Mouse (Mus musculus) myocyte (in vitro differentiated cells): ENCODE data around the gene Rreb1.

Experiments
- CEBPB ChIP-seq: IDR thresholded peaks from 2 replicates; pipeline ENCODE4 v1.6.1; 2011; ENCODE audit warnings: mild to moderate bottlenecking, moderate library complexity; ENCODE audit not compliant: poor library complexity, insufficient read depth, severe bottlenecking
- E2F4 ChIP-seq: IDR thresholded peaks from one replicate; pipeline ENCODE4 v1.6.1; 2011; ENCODE audit warnings: mild to moderate bottlenecking, control low read depth, moderate library complexity; ENCODE audit not compliant: insufficient read depth
- MAX ChIP-seq: IDR thresholded peaks from one replicate; pipeline ENCODE4 v1.6.1; 2011; ENCODE audit warnings: low read depth, mild to moderate bottlenecking, control low read depth
- MYOD1 ChIP-seq, 3 experiments: IDR thresholded peaks; one replicate each; pipeline ENCODE4 v1.6.1; 2011; ENCODE audit warnings: control low read depth in 2 of 3, low read depth in 2 of 3, mild to moderate bottlenecking in 2 of 3, moderate library complexity in 1 of 3; ENCODE audit not compliant: insufficient read length in 2 of 3, control insufficient read depth in 1 of 3
- MYOG ChIP-seq, 3 experiments: IDR thresholded peaks; one replicate each; pipeline ENCODE4 v1.6.1; 2011; ENCODE audit warnings: control low read depth in 2 of 3, low read depth in 2 of 3, mild to moderate bottlenecking in 2 of 3; ENCODE audit not compliant: insufficient read length in 2 of 3, control insufficient read depth in 1 of 3, insufficient read depth in 1 of 3
- POLR2A ChIP-seq: IDR thresholded peaks from one replicate; pipeline ENCODE4 v1.6.1; 2011; ENCODE audit warnings: low read depth, mild to moderate bottlenecking, control low read depth, moderate library complexity; ENCODE audit not compliant: insufficient read length
- POLR2AphosphoS2 ChIP-seq: IDR thresholded peaks from one replicate; pipeline ENCODE4 v1.6.1; 2011; ENCODE audit warnings: low read depth, control low read depth; ENCODE audit not compliant: insufficient read length
- REST ChIP-seq: IDR thresholded peaks from one replicate; pipeline ENCODE4 v1.6.1; 2011; ENCODE audit warnings: mild to moderate bottlenecking, control low read depth, moderate library complexity; ENCODE audit not compliant: insufficient read depth, insufficient read length
- SRF ChIP-seq: IDR thresholded peaks from one replicate; pipeline ENCODE4 v1.6.1; 2011; ENCODE audit warnings: low read depth; ENCODE audit not compliant: control insufficient read depth, insufficient read length
- TCF12 ChIP-seq: IDR thresholded peaks from one replicate; pipeline ENCODE4 v1.6.1; 2011; ENCODE audit warnings: mild to moderate bottlenecking, control low read depth; ENCODE audit not compliant: poor library complexity, insufficient read depth, severe bottlenecking
- USF1 ChIP-seq: IDR thresholded peaks from one replicate; pipeline ENCODE4 v1.6.1; 2011; ENCODE audit warnings: low read depth, mild to moderate bottlenecking, control low read depth, moderate library complexity

GRCm38 (mm10) chr13:37749485-37749884 is 28.7 kb upstream of the Rreb1 start:
- TF ChIP-seq E2F4 (no peak), CEBPB (no peak), MYOD1 (IDR thresholded peaks at IDR 0.05; ENCODE audit: control insufficient read depth in 1 of 3, insufficient read length in 2 of 3, low read depth in 2 of 3) (no peak), POLR2A (no peak), POLR2AphosphoS2 (no peak), MAX (no peak), USF1 (no peak), REST (no peak), TCF12 (no peak), SRF (no peak), MYOG (IDR thresholded peaks at IDR 0.05; ENCODE audit: control insufficient read depth in 1 of 3, insufficient read depth in 1 of 3, insufficient read length in 2 of 3, low read depth in 2 of 3) (no peak)
